Mouse (Mus musculus): ENCODE results near the gene Taf3.

Taf3 gene

DNA sequence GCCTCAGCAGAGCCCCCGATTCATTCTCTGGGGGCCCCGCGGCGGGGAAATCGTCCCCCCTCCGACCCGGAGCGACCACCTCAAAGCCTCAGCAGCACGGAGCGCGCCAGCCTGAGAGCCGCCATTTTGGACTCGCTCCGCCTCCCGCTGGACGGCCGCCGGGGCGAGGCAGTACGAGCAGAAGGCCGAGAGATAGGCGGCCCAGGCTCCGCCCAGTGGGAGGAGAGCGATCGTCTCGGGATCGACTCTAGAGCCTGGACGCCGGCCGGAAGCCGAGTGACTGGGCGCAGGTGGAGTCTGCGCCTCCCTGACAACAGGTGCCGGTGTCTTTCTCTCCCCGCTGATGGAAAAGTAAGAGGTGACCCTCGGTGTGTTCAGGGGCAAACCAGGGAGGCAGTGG, at the start of gene Taf3:
TSS of gene Taf3 (minus strand) at position 136 of the 400 bp plus-strand sequence.
- DNase-seq (ENCODE audit: low spot score in 2 of 2): peak; percentile 87 to 93

DNA sequence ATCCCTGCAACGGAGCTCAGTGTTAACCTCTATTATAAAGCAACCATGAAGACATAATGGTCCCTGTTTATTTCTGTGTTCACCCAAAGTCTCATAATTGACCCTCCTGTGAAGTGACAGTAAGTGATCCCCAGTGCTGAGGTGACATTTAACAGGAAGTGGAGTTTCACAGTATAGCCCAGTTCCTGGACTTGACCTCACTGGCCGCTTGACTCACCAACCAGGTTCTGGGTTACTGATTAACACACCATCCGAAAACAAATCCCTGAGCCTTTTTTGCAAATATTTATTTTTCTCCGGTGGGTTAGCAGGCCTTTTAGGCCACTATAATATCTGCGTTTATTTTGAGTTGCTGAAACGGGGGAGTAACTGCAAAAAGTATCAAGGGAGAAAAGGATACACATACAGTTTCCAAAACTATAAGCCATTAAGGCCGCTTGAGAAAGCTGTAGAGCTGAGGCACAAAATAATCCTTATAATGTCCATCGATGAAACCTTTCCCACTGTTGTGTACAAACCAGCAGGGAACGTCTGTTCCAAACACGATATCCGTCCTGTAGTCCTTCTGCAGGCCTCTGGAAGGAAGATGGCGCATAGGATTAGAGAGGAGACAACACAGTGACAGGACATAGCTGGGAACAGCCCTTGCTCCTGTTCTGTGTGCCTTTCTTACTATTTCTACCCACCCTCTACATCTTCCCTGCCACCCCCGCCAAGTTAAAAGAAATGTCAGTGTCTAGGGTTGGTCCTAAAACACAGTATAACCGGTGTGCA, 46.1 kb upstream of the Taf3 start:
- DNase-seq (ENCODE audit: low spot score in 2 of 2): no peak

DNA sequence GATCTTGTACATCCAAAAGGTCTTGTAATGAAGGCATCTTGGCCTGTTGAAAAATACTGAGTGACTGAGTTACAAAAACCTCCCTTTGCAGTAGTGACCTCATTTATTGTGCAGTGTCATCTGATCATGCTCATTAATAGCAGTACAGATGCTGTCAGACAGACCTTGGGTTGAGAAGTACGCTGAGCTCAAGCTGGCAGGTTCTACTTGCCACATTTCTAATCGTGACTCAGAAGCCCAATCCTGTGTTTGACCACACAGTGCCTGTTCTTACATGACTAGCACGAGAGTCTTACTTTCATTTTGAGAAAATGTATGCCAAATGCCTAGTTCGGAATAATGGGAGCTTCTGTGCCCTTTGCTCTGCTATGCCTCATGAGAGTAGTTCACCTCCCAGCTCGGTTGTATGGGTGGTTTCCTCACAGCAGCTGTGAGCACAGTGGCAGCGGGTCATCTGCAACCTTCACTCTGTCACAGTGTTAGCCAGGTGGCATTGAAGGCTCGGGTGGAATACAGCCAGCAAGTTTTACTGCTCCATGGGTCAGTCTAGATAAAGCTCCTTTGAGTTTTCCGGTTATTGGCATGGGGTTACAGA, 39.0 kb upstream of the Taf3 start:
- DNase-seq (ENCODE audit: low spot score in 2 of 2): no peak

DNA sequence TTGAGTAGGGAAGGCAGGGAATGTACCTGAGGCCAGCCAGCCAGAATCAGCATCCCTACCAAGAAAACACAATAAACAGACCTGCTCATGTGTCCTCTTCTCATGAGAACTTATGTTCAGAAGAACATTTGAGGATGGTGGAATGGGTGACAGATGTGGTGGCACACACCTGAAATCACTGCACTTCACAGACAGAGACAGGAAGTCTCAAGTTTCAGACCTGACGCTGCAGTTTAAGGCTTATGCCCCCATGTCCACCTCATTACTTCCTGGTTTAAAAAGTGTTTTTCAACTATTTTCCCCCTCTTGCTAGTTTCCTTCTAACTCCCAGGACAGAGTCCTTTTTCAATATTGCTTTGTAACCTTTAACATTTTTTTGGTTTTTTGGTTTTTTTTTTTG, 34.3 kb upstream of the Taf3 start:
- DNase-seq (ENCODE audit: low spot score in 2 of 2): no peak

DNA sequence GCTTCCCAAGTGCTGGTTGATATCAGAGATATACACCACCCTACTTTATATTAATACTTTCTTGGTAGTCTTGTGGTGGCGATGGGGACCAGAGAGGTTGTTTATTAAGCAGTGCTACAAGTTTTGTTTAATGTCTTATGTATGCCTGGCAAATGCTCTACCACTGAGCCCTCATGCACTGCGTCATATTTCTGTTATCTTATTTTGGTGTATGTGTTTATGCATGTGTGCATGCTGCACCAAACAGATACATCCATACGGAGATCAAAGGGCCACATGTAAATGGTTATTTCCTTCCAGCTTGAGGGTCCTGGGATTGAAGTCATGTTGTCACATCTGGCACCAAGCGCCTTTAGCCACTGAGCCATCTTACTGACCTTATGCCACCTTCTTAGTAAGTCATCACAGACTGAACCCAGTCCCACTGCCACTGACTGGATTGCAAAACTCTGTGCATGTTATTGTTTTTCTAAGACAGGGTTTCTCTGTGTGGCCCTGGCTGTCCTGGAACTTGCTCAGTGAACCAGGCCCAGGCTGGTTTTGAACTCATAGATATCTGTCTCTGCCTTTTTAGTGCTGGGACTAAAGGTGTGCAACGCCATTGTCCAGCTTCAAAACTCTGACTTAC, 33.2 kb upstream of the Taf3 start:
- no peak for DNase-seq (ENCODE audit: low spot score in 2 of 2)

DNA sequence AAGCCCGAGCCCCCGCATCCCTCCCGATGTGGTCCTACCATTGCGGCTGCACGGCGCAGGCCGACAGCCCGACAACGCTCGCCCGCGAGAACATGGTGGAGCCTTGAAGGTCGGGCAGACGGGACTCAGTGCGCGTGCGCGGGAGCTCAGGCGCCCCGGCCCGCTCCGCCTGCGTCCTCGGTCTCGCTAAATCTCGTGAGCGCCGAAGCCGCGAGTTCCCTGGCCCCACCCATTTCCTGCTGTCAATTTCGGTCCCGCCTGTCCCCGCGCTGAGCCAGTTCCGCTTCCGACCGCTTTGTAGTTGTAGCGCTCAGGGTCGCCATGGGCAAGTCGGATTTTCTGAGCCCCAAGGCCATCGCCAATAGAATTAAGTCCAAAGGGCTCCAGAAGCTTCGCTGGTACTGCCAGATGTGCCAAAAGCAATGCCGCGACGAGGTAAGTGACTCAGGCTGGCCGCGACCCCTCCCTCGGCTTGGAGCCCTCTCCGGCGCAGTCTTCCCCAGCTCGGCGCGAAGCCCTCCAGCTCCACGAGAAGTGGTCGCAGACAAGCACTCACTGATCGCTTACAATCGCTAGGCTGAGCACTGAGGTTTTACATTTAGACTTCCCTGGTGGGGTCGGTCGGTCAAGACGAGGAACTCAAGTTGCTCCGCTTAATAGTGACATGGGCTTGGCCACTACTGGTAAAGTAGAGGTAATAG, 32.1 kb upstream of the Taf3 start, which contains the start of the genes Atp5c1 and Kin:
TSS of gene Atp5c1 (minus strand) at position 201 of the 701 bp plus-strand sequence.
TSS of gene Kin (plus strand) at position 284 of the 701 bp plus-strand sequence.
- DNase-seq (ENCODE audit: low spot score in 2 of 2): peak; percentile 95 to 96

DNA sequence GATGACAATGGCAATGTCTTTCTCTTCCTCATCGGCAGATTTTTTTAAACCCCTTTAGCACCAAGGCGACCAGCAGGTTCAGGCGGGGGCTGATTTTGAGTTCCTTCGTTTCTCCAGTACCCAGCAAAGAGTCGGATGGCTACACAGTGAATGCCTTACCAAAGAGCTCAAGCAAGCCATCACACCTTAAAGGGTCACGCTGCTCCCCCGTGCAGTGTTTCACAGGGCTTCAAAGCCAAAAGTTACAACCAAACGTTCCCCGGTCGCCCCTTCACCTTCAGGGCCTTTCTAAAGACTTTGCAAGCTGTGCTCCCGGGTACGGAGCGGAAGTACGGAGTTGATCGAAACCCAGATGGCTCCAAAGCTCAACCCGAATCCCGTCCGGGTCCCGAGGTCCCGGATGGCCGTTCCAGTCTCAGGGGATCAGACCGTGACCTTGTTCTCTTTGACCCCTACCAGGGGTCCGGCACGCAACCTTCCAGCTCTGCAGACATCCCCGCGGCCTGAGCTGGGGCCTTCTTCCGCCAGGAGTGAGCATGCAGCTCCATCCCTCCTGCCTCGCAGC, 31.4 kb upstream of the Taf3 start:
- DNase-seq (ENCODE audit: low spot score in 2 of 2): peak in 1 of 2 experiments; percentile 64

DNA sequence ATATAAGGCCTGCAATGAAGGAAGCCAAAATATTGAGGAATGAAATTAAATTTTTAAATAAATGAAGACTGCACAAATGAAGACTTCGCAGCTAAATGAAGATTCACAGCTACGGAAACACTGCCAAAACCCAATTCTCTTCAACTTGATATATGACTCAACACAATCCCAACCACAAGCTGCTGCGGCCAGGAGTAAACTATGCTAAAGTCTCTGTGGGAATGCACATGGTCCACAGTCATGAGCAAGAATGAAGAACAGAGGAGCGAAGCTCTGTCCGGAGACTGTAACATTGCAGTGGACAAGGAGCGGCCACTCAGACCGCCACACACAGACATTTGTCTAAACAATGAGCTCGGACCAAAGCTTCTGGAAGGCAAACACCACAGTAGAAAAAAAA, 28.3 kb upstream of the Taf3 start:
- DNase-seq (ENCODE audit: low spot score in 2 of 2): no peak

DNA sequence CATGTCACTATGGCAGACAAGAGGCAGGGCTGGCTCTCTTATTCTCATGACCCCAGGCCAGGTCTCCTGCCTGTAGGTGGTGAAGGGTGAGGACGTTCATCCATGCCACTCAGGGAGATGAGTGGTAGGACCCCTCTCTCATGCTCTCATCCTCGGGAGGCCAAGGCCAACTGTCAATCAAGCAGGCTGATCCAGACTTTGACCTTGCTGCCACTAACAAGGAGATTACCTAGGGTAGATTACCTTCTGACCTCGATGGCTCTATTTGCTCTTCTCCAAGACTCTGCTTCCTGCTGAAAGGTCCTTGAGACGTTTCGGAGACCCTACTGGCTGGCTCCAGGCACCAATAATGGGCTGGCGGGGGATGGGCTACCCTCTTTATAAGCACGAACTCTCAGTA, 26.1 kb upstream of the Taf3 start:
- DNase-seq (ENCODE audit: low spot score in 2 of 2): no peak

DNA sequence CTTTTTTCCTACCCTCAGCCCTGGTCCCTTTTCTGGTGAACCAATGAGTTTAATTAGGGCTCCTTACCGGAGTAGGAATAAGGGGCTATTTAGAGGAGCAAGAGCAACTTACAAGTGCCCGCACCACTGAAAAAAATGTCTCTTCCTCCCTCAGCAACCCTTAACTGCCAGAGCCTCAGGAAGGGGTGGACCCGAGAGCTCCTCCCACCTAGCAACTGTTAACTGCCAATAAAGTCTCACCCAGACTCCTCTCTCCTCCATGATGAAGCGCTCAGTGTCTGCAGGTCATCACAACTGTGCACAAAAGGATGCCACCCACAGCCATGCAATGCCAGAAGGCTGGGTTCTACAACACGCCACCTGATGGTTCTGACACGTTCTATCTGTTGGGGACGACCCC, 23.4 kb upstream of the Taf3 start:
- DNase-seq (ENCODE audit: low spot score in 2 of 2): no peak

DNA sequence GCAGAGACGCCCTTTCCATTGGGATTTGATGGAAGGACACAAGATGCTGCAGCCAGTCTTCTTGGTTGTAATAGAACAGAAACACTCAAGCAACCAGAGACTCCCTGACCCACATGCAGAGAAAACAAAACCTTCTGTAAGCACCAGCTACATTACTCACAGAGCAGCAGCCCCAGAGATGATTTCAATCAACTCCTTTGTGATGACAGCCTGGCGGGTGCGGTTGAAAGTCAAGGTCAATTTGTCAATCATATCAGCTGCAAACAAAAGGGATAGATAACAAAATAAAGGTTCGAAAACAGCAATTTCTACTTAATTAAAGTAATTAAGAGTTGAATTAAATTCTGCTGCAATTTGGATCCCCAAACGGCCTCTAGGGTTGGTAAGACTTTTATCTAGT, 10.4 kb upstream of the Taf3 start:
- no peak for DNase-seq (ENCODE audit: low spot score in 2 of 2)

DNA sequence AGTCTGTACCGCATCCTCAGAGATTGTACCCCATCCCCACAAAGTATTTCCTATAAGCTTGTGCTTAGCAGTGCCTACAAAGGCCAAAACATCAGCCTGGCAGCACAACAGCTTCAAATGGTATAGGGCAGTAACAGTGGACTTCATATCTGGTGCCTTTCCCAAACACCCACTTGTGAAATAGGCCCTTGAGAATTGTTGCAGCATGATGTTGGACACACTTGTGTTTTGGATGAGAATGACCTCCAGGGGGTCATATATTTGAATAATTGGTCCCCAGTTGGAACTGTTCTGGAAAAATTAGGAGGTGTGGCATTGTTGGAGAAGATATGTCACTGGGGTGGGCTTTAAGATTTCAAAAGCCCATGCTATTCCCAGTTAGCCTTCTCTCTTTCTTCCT, 3.6 kb upstream of the Taf3 start:
- no peak for DNase-seq (ENCODE audit: low spot score in 2 of 2)

DNA sequence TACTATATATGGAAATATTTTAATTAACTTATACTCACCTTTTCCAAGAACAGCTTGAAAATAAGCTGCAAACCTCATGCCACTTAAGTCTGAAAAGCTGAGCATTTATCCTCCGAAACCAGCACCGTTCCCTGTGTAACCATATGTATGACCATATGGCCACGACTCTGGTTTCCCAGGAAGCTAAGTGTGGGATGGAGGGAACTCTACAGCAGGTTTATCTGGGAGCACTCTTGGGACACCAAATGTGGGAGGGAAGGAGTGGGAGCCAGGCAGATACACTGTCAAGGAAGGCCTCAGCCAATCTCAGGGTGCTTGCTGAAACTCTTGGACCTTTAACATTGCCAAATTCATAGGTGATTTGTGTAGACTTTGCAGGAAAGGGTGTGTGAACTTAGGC, 2.5 kb upstream of the Taf3 start:
- DNase-seq (ENCODE audit: low spot score in 2 of 2): no peak

DNA sequence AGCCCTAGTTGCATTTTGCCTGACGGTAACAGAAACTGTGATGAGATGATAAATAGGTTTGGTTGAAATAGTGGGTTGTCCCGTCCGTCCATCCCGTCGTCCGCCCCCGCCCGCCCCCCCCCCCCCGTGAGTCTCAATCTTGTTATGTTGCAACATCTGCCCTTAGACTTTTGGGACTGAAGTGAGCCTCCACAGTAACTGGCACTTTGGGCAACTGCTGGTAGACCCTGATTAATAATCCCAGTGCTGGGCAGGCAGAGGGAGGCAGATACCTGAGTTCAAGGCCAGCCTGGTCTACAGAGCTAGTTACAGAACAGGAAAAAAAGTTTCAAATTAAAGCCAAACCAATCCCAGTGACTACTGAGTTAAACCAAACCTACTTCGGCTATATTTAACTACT, 1.1 kb upstream of the Taf3 start:
- no peak for DNase-seq (ENCODE audit: low spot score in 2 of 2)

DNA sequence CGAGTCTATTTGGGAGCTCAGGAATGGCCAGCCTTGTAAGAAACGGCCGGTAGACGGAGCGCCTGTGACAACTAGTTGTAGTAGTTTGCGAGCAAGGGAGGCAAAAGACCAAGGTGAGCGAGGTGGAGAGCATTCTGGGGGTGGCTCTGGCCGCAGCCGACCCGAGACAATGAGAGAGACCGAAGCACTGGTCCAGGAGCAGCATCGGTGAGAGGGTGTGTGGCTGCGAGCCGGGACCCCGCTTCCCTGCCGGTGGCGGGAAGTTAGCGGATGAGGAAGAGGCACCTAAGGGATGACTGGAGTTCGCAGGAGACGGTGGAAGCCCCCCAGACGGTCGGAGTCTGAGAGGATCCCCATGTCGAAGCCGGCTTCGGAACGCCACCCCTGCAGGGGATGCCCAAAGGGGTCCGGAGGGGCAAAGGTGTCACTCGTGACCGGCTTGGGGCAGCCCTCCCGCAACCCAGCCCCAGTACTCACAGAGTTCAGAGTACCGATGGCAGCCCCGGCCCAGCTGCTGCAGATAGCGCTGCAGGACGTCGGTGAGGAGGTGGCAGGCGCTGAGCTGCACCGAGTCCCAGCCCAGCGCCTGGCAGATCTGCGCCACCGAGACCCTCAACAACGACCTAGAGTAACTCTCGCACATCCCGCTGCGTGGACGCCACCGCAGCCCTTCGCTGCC, 499 bp downstream of the Taf3 start:
- peak in 1 of 2 experiments; percentile 21 for DNase-seq (ENCODE audit: low spot score in 2 of 2)

DNA sequence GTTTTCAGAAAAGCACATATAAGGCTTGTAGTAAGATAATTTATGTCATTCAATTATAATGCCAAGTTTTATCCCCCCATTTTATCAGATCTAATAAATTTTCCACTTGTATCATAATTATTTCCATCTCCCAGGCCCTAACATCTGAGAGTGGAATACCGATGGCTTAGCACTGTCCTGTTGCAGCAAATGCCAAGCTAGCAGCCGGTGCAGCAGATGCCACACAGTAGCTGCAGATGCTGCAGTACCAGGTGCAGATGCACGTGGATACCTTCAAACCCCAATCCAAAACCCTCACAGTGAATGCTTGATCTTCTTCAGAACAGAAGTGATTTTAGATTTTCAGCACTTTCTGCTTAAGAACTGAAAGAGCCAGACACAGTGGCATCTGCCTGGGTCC, 13.4 kb downstream of the Taf3 start:
- DNase-seq (ENCODE audit: low spot score in 2 of 2): no peak

DNA sequence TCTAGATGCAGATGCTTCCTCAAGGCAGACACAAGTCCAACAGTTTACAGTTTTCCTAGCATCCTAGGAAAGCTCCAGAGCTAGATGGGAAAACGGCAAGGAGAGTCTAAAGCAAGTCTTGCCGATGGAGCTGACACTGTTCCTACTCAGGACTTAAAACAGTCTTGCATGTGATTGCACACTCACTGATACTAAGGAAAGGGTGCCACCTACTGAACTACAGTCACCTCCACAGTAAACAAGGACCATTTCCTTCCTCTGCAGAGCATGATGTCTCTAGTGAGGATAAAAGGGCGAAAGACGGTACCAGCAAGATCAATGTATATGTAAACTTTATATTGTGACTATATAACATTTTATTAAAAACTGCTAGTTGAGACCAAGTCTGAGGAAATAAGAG, 14.7 kb downstream of the Taf3 start:
- no peak for DNase-seq (ENCODE audit: low spot score in 2 of 2)

DNA sequence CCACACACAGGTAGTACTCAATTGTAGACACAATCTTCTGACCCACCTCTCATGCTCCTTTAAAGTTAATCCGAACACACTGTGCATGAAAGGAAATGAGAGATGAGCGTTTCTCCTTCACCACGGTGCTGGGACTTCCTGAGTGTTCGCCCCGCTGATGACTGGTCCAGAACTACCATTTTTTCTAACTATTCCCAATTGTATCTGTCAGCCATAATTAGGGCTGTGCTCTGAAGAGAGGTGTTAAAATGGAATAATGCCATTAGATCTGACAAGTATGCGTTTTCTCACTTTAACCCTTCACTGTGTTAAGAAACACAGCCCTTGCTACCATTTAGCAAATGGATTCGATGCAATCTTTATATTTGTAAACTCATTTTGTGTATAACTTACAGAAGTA, 18.6 kb downstream of the Taf3 start:
- no peak for DNase-seq (ENCODE audit: low spot score in 2 of 2)

DNA sequence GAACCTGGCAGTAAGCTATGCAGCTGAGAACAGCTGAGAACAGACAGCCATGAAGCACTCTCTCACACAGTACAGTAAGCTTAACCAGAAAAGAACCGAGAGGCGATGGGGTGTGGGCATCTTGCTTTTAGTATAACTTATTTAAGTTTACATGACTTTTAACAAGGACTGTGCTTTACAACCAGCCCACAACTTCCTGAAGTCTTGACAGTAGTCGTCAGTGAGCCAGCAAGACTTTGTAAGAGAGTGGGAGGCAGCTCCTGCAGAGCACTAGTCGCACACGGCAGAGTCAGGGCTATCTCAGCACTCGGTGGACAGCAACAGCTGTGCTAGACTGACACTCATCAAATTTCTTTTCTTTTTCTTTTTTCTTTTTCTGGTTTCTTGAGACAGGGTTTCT, 24.1 kb downstream of the Taf3 start:
- DNase-seq (ENCODE audit: low spot score in 2 of 2): no peak

DNA sequence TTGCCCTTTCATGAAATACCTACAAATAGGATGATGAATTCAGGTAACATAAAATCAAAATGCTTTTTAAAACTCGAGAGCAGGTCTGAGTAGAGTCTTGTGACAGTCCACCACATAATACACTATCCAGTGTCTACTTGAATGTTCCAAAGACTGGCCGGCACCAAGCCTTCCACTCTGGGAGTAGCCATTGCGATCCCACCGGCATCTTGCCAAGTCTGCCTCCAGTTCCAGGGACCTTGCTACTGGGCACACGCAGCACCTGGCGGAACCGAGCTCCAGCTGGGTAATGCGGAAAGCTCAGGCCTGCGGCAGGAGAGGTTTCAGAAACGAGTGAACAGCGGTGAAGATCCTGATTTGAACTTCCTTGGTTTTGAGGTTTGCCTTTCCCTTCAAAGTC, 27.1 kb downstream of the Taf3 start:
- DNase-seq (ENCODE audit: low spot score in 2 of 2): no peak

DNA sequence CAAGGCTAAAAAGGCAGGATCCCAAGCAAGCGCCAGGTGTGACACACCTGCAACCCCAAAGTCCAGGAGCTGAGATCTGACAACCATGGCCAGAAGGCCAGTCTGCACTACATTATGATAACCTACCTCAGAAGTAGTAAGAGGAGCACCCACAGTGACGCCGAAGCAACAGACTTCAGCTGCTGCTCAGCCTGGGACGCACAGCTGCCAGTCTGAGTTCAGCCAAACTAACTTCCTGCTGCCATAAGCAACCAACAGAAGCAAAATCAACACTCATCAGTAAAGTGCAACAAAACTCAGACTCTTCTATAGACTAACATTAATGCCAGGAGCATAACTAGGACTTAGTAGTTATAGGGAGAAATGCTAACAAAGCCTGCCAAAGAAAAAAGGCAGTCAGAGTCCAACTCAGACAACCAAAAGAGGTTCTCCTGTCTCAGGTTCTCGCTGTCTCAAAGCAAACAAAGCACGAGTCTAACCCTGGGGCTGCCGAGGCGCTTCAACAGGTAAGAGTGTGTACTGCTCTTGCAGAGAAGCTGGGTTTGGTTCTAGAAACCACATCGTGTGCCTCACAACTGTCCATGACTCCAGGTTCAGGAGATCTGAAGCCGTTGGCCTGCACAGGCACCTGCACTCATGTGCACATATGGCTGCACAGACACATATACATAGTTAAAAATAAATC, 33.3 kb downstream of the Taf3 start:
- DNase-seq (ENCODE audit: low spot score in 2 of 2): no peak
